Mouse (Mus musculus) ES-Bruce4 (cell line): ENCODE data around the gene 4930523C07Rik.

Source experiments
- CTCF ChIP-seq: IDR thresholded peaks from one replicate; pipeline ENCODE4 v1.8.1; 2011; ENCODE audit warnings: low read depth, low read length
- EP300 ChIP-seq: IDR thresholded peaks from 2 replicates; pipeline ENCODE4 v1.6.1; 2011; ENCODE audit warnings: low read depth, low read length; ENCODE audit not compliant: insufficient read depth
- POLR2A ChIP-seq: IDR thresholded peaks from one replicate; pipeline ENCODE4 v1.8.1; 2011; ENCODE audit warnings: low read length; ENCODE audit not compliant: insufficient read depth

DNA sequence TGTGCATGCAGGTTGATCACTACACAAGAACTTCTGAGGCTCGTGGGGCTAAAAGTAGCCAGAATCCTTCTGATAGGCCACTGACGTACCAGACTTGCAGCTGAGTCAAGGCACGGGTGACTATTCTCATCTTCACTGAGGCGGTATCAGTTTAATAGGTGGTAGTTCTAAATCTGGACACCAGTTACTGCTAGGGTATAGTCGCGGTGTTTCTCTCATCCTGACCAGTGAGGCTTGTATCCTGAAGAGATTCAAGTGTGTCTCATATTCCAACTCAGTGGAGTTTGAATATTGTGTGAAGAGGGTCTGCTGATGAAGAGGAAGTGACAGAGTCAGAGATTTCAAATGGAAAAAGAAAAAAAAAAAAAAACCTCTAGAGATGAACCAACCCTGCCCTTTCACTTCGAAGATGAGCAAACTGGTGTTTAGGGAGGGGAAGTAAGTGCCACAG lies 3.3 kb downstream of the 4930523C07Rik start:
- TF ChIP-seq POLR2A (no peak), CTCF (no peak), EP300 (no peak)
